Mouse (Mus musculus): ENCODE data around the gene Med16. TPM values are rescaled to one million over a fixed set of nuclear protein-coding genes. Genes with fewer than 3 reads are reported as not detected.
"Not testable (repeated sequence)": the region's sequence is repeated elsewhere in the genome, so short reads cannot be mapped to it uniquely, and the experiment has no call there.

The Med16 gene
- total RNA-seq, 1 experiment = 21.0 TPM

GRCm38 (mm10) chr10:79886054-79886453, 22.7 kb downstream of the Med16 start, which contains the start of gene Elane:
TSS of gene Elane (plus strand) at chr10:79886247.
- no peak within 1 kb of the TSS for H3K9ac ChIP-seq (ENCODE audit: insufficient read depth, low read depth, low read length, poor library complexity, severe bottlenecking)
- no peak for DNase-seq (ENCODE audit: low read depth, low spot score)
- no peak within 1 kb of the TSS for H3K4me3 ChIP-seq (ENCODE audit: insufficient read depth in 1 of 2, low read depth in 1 of 2, low read length in 2 of 2, poor library complexity in 1 of 2, severe bottlenecking in 1 of 2)
- H3K9me3 ChIP-seq (ENCODE audit: control insufficient read depth, insufficient read depth, low read depth, low read length) = no peaks in the 10 kb centered on the region
- H3K36me3 ChIP-seq (ENCODE audit: control insufficient read depth, insufficient read depth, low read length, poor library complexity, severe bottlenecking) = no peaks in the 10 kb centered on the region
- TF ChIP-seq ZC3H11A (IDR thresholded peaks at IDR 0.05; ENCODE audit: borderline replicate concordance, low read depth, low read length) = no peak
- TF ChIP-seq MAFK (IDR thresholded peaks at IDR 0.05; ENCODE audit: insufficient read depth, low read depth, low read length) = no peak
- no peak for TF ChIP-seq CHD2 (IDR thresholded peaks at IDR 0.05; ENCODE audit: low read depth, low read length)
- TF ChIP-seq HCFC1 (IDR thresholded peaks at IDR 0.05; ENCODE audit: borderline replicate concordance, insufficient read depth, low read length) = no peak
- no peak for TF ChIP-seq ZNF384 (IDR thresholded peaks at IDR 0.05; ENCODE audit: low read depth, low read length)
- peaks cover 0 to 9% of the 10 kb centered on the region in 2 experiments; a peak in 1 of 4 replicates for H3K4me1 ChIP-seq (ENCODE audit: control insufficient read depth in 2 of 2, insufficient read depth in 2 of 2, low read length in 2 of 2, poor library complexity in 1 of 2)
- no peak within 1 kb of the TSS for H3K27ac ChIP-seq (ENCODE audit: insufficient read depth, low read depth, low read length, poor library complexity, severe bottlenecking)
- in situ Hi-C loops (cut with MboI; ENCODE audit: low sequenced_read_pairs in 2 of 2, unreplicated experiment in 2 of 2) = no loop called here

- in situ Hi-C loops (cut with MboI; ENCODE audit: low sequenced_read_pairs in 2 of 2, unreplicated experiment in 2 of 2); DNase-seq (ENCODE audit: low read depth, low spot score); H3K9me3 ChIP-seq (ENCODE audit: control insufficient read depth, insufficient read depth, low read depth, low read length); H3K9ac ChIP-seq (ENCODE audit: insufficient read depth, low read depth, low read length, poor library complexity, severe bottlenecking); H3K4me3 ChIP-seq (ENCODE audit: insufficient read depth in 1 of 2, low read depth in 1 of 2, low read length in 2 of 2, poor library complexity in 1 of 2, severe bottlenecking in 1 of 2); H3K36me3 ChIP-seq (ENCODE audit: control insufficient read depth, insufficient read depth, low read length, poor library complexity, severe bottlenecking); H3K27ac ChIP-seq (ENCODE audit: insufficient read depth, low read depth, low read length, poor library complexity, severe bottlenecking): not testable (repeated sequence)
- peaks cover 0 to 19% of the 10 kb centered on the region in 2 experiments; a peak in 1 of 4 replicates for H3K4me1 ChIP-seq (ENCODE audit: control insufficient read depth in 2 of 2, insufficient read depth in 2 of 2, low read length in 2 of 2, poor library complexity in 1 of 2)
Measured at GRCm38 (mm10) chr10:79884938-79885337, 23.8 kb downstream of the Med16 start.

GRCm38 (mm10) chr10:79884446-79884845, 24.3 kb downstream of the Med16 start:
- Histone ChIP-seq H3K9me3 (ENCODE audit: control insufficient read depth, insufficient read depth, low read depth, low read length) (no peaks in the 10 kb centered on the region), H3K36me3 (ENCODE audit: control insufficient read depth, insufficient read depth, low read length, poor library complexity, severe bottlenecking) (no peaks in the 10 kb centered on the region), H3K9ac (ENCODE audit: insufficient read depth, low read depth, low read length, poor library complexity, severe bottlenecking) (no peak overlapping the region), H3K27ac (ENCODE audit: insufficient read depth, low read depth, low read length, poor library complexity, severe bottlenecking) (no peak overlapping the region), H3K4me3 (ENCODE audit: insufficient read depth in 1 of 2, low read depth in 1 of 2, low read length in 2 of 2, poor library complexity in 1 of 2, severe bottlenecking in 1 of 2) (no peak overlapping the region), H3K4me1 (ENCODE audit: control insufficient read depth in 2 of 2, insufficient read depth in 2 of 2, low read length in 2 of 2, poor library complexity in 1 of 2) (peaks cover 0 to 19% of the 10 kb centered on the region in 2 experiments; a peak in 1 of 4 replicates)
- DNase-seq (ENCODE audit: low read depth, low spot score) = no peak
- in situ Hi-C loops (cut with MboI; ENCODE audit: low sequenced_read_pairs in 2 of 2, unreplicated experiment in 2 of 2) = no loop called here
- TF ChIP-seq ZC3H11A (IDR thresholded peaks at IDR 0.05; ENCODE audit: borderline replicate concordance, low read depth, low read length) = no peak
- TF ChIP-seq MAFK (IDR thresholded peaks at IDR 0.05; ENCODE audit: insufficient read depth, low read depth, low read length) = no peak
- TF ChIP-seq CHD2 (IDR thresholded peaks at IDR 0.05; ENCODE audit: low read depth, low read length) = no peak
- no peak for TF ChIP-seq ZNF384 (IDR thresholded peaks at IDR 0.05; ENCODE audit: low read depth, low read length)
- no peak for TF ChIP-seq HCFC1 (IDR thresholded peaks at IDR 0.05; ENCODE audit: borderline replicate concordance, insufficient read depth, low read length)

- DNase-seq (ENCODE audit: low read depth, low spot score) = peak; percentile 89
- in situ Hi-C loops (cut with MboI; ENCODE audit: low sequenced_read_pairs in 2 of 2, unreplicated experiment in 2 of 2) = no loop called here
- TF ChIP-seq ZNF384 (IDR thresholded peaks at IDR 0.05; ENCODE audit: low read depth, low read length) = no peak
- 0 out of 2 replicates have a peak, but pooled peaks have one; percentile 20 for TF ChIP-seq ZC3H11A (IDR thresholded peaks at IDR 0.05; ENCODE audit: borderline replicate concordance, low read depth, low read length)
- TF ChIP-seq HCFC1 (IDR thresholded peaks at IDR 0.05; ENCODE audit: borderline replicate concordance, insufficient read depth, low read length) = 0 out of 2 replicates have a peak, but pooled peaks have one; percentile 40
- TF ChIP-seq CHD2 (IDR thresholded peaks at IDR 0.05; ENCODE audit: low read depth, low read length) = no peak
- TF ChIP-seq MAFK (IDR thresholded peaks at IDR 0.05; ENCODE audit: insufficient read depth, low read depth, low read length) = no peak
- Histone ChIP-seq H3K9me3 (ENCODE audit: control insufficient read depth, insufficient read depth, low read depth, low read length) (no peaks in the 10 kb centered on the region), H3K4me1 (ENCODE audit: control insufficient read depth in 2 of 2, insufficient read depth in 2 of 2, low read length in 2 of 2, poor library complexity in 1 of 2) (peaks cover 0 to 19% of the 10 kb centered on the region in 2 experiments; a peak in 1 of 4 replicates), H3K4me3 (ENCODE audit: insufficient read depth in 1 of 2, low read depth in 1 of 2, low read length in 2 of 2, poor library complexity in 1 of 2, severe bottlenecking in 1 of 2) (no peak overlapping the region), H3K27ac (ENCODE audit: insufficient read depth, low read depth, low read length, poor library complexity, severe bottlenecking) (no peak overlapping the region), H3K9ac (ENCODE audit: insufficient read depth, low read depth, low read length, poor library complexity, severe bottlenecking) (no peak overlapping the region), H3K36me3 (ENCODE audit: control insufficient read depth, insufficient read depth, low read length, poor library complexity, severe bottlenecking) (no peaks in the 10 kb centered on the region)
Measured at GRCm38 (mm10) chr10:79883297-79884084, 25.2 kb downstream of the Med16 start.
